Mouse (Mus musculus) frontal cortex, postnatal 10 days (tissue): ENCODE measurements around the gene Zfp1.
A peak's percentile ranks its signal among the peaks of the same experiment; 100 is the strongest.

Source experiments
- DNase-seq, 2 experiments: peaks; one replicate each; pipeline ENCODE4 v3.0.0; 2022; ENCODE audit warnings: low spot score in 2 of 2, mixed read lengths in 1 of 2

The Zfp1 gene

DNA sequence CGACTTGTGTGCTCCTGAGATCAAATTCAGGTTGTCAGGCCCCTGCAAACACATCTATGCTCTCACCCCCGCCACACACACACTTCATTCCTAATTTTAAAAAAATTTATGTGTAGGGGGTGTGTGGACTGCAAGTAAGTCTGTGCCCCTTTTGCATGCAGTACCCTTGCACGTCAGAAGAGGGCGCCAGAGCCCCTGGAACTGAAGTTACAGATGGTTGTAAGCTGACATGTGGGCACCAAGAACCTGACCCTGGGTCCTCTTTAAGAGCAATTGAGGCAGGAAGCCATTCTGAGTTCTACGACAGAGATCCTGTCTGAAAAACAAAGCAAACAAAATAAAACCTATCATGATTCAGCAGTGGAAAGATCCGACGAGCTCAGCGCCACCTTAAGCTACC lies 33.0 kb downstream of the Zfp1 start:
- DNase-seq: no peak

DNA sequence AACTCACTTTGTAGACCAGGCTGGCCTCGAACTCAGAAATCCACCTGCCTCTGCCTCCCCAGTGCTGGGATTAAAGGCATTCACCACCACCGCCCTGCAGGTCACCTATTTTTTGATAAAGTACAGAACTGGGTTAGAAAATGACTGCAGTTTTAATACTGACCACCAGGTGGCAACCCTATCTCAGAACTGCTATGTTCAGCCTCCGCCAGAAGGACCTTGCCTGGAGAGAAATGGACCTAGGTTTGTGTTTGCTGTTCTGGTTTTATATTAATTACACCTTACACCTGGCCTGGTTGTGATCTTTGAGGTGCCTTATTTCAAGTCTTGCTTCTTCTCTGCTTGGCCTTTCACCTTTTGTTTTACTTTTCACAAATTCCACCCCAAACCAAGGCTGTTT lies 34.9 kb downstream of the Zfp1 start:
- DNase-seq: peak in 1 of 2 experiments; percentile 40

DNA sequence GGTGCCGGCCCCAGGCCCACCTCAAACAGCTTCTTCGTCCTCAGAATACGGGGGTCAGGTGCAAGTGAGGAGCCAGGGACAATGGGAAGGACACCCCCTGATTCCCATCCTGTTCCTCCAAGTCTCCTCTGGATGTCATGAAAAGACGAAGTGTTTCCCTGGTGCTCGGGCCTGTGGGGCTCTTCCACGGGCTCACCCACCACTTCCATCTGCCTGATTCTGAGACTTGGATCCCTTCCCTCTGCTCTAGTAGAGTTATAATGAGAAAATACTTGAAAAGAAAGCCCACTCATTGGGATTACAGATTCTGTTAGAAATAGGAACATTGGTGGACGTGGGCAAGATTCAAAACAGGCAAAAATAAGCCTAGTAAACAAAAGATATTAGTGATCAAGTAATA lies 35.6 kb downstream of the Zfp1 start:
- DNase-seq: no peak

DNA sequence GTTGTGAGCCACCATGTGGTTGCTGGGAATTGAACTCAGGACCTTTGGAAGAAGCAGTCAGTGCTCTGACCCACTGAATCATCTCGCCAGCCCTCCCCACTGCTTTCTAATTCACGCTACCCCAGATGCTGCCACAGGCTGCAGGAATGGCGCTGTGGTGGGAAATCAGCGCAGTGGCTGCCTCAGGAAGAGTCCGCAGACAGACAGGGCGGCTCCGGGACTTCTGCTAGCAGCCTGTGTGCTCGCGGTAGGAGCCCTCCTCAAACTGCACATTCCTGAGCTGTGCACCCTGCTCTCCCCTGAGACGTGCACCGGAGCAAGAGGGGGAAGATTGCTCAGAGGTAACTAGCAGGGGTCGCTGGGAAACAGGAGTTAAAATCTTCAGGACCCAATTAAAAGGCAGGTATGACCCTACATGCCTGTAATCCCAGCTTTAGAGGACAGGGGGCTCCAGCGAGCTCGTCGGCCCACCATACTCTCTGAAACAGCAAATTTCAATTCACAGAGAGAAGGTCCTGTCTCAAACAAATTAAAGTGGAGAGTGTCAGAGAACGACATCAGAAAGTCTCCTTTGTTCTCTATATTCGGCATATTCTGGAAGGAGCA lies 37.3 kb downstream of the Zfp1 start:
- DNase-seq: no peak

DNA sequence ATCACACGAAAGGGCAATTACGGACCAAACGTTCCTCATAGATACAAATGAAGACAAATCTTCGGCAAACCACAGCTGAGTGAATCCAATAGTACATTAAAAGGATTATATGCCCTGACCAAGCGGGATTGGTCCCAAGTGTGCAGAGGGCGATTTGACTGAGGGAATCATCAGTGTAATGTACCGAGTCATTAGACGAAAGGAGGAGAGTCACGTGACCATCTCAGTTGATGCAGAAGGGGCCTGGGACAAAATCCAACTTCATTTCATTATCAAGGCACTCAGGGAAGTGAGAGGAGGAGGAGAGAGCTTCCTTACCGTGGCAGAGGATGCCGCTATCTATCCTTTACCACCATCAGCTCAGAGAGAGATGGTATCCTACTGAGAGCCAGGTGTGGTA lies 38.0 kb downstream of the Zfp1 start:
- no peak for DNase-seq

DNA sequence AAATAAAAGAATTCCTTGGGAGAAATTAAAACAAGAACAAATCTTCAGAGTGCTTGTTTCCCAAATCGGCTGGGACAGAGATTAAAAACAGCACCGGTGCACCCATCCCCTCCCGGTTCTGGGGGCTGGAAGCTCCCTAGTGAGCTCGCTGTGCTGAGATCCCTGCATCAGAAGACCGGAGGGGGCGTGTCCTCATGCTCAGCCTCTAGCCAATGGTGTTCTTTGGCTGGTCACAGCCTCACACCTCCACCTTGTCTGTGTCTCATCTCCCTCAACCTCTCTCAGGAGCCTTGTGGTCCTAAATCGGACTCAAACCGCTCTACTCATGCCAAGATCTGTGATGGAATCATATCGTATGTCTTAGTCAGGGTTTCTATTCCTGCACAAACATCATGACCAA lies 39.3 kb downstream of the Zfp1 start:
- DNase-seq: no peak

DNA sequence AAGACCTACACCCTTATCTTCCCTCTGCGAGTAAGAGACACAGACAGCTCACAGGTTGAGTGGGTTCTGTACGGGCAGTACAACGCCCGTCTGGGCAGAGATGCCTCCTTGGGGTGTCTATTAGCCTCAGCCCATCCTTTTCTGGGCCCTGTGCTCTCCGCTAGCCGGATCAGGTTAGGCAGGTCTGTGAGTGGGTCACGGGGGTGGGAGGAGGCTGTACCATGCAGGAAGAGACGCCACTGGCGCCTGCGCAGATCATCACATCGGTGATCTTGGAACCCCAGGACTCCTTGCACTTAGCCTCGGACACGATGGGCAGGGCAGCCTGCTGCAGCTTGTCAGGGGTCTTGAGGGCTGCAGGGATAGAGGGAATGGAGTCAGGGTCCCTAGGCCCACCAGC lies 43.7 kb downstream of the Zfp1 start:
- DNase-seq: no peak

DNA sequence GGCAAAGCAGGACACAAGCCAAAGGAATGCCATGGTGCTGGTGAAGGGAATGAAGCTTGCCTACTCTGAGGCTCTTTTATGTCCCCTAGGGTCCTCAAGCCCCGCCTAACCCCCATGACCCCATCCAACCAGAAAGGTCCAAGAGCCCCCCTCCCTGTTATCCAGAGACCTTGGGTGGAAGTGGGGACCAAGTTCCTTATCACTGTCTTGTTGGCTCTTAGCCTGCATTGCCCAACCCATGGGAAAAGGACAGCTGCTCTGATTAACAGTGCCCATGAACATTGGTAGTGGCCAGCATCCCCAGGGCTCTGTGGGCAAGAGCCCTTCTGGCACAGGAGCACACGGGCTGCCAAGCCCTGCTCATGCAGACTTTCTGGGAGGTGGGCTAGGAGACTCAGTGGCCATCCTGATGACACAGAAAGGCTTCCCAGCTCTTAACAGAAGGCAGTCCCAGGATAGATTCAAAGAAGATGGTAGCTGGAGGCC lies 47.8 kb downstream of the Zfp1 start, which contains the start of gene Ctrb1:
Gene Ctrb1 (minus strand): TSS at position 51 of the 486 bp plus-strand sequence.
- no peak for DNase-seq

DNA sequence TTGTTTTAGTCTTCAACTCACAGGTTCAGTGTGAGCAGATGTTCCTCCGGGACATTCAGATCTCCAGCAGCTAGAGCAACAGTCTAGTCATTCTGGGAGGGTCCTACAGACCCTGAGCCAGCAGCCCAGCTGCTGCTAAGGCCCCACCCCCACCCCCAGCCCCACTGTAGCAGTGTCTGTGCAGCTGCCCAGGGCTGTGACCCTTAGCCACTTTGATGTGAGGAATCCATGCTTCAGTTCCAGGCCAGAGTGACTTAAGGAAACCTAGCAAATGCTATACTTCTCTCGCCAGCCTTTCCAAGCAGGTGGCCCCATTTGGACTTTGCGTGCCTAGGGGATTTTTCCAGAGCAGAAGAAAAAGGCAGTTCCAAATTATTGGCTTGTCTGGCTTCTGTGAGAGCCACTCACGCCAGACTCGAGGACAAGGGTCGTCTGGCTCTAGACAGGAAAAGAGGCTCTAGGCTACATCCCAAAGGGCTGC lies 50.1 kb downstream of the Zfp1 start:
- no peak for DNase-seq

DNA sequence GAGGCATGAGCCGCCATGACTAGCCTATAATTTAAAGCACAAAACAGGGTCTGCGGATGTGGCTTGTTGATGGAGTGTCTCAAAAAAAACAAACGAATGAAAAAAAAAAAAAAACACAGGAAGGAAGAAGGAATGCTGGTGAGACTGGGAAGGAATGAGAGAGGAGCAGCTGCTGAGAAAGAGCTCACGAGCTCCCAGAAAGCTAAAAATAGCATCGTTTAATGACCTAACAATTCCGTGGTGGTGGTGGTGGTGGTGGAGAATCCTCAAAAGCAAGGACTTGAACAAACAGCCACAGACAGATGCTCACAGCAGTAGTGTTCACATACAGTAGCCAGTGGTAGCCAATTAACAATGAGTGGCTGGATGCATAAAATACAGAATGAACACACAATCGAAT lies 52.2 kb downstream of the Zfp1 start:
- DNase-seq: no peak

DNA sequence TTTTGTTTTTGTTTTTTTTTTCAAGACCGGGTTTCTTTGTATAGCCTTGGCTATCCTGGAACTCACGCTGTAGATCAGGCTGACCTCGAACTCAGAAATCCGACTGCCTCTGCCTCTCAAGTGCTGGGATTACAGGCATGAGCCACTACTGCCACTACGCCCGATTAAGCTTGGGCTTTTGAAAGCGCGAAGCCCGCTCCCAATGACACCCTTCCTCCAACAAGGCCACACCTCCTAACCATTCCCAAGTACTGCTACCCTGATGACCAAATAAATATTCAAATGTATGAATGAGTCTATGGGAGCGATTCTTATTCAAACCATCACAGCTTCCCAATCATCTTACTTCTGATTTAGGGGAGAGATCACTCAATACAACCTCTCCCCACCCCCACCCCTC lies 54.5 kb downstream of the Zfp1 start:
- DNase-seq: no peak

DNA sequence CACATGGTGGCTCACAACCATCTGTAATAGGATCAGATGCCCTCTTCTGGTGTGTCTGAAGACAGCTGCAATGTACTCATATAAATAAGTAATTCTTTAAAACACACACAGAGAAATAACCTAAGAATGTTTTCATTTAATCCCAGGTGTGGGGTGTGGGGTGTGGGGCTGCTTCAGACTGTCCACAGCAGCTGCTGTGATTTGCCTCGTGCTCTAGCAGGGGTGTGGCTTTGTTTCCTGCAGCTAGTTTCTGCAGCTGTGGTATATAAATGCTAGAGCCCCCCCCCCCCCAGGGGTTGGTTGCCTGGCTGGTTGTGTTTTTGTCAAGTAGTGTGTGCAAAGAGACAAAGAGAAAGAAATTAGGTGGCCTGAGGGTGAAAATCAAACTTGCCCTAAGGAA lies 55.8 kb downstream of the Zfp1 start:
- no peak for DNase-seq

DNA sequence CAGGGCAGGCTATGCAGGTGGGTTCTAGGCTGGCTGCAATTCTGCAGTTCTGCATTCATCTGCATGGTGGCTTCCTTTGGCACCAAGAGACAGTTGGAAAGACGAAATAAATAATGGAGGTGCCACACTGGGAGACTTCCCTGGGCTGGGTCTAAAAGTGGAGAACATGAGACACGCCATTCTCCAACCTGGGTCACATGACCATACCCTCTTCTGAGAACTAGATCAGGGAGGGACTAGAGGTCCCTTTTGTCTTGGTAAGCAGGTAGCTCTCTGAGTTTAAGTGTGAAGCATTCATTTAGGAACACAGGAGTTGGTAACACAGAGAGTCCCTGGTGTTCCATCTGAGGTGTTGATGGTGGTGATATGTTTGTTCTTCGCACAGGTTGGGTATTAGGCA lies 57.0 kb downstream of the Zfp1 start:
- no peak for DNase-seq

DNA sequence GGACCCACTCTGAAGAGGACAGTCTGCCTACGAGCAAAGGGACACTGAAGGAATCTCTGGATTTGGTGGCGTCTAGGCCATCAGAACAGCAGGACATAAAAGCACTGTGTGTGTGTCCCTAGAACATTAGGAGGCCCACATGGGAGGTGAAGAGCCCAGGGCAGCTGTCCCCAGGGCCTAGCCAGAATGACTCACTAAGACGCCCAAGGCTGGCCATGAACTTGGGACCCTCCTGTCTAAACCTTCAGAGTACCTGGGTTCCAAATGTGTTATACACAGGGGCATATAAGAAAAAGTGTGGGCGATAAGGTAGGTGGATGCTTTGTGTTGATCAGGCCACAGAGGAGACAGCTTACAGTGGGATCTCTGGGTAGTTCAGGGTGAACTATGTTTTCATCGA lies 57.5 kb downstream of the Zfp1 start:
- no peak for DNase-seq

DNA sequence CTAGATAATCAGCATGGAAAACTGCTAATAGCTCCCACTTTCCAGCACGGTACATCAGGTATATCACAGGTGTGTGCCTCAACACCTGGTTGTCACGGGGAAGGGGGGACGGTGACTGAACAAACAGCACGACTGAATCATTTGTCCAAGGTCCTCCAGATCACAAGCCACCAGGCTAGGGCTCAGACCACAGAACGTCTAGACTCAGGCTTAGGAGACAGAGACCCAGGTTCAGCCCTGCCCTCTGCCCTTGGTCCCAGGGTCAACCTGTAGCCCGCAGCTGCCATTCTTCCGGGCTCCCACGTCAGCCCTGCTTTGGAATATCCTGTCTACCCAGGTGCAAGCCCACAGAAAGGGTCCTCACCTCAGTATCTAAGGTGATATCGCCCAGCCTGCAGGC lies 58.2 kb downstream of the Zfp1 start:
- no peak for DNase-seq

DNA sequence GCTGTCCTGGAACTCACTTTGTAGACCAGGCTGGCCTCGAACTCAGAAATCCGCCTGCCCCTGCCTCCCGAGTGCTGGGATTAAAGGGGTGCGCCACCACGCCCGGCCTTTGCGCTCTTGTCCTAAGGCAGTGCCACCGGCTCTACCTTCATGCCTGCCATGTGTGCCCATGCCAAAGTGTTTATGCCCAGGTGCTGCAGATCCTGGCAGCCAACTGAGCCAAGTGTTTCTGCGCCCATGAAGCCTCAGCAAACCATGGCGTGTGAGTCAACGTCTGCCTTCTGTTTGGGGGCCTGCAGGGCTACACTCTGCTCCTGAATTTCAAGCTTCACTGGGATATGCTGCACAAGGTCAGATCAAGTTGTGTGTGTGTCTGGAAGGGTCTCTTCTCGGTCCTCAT lies 61.4 kb downstream of the Zfp1 start:
- DNase-seq: no peak

DNA sequence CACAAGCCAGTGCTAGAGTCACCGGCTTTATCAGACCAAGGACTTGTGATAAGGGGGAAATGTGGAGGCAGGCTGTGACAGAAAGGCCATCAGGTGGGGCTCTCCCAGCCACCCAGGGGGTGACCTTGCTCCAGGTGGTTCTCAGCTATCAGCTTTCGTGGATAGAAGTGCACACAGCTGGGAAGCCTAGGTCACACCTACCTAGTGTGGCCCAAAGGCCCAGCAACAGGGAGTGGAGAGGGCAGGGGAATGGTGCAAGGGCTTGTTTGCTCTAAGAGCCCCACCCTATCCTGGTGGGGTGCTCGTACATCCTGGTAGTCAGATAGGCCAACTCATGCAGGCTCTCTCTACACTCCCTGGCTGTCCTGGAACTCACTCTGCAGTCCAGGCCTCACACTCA lies 62.0 kb downstream of the Zfp1 start:
- no peak for DNase-seq

DNA sequence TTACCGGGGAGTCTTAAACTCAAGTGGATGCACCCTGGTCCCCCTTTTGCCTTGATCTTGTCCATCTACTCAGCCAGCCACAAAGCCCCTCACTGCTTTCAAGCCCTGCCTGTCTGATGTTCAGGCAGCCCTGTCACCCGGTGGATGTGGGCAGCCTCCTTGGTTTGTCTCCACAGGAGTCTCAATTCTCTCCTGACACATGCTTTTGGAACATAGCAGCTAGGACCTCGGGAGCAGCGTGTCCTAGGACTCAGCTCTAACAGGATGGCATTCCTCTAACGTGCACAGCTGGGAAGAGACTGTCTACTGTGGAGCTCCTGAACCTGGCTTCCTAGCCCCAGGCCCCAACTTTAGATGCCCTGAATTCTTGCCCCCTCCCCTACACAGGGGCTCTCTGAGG lies 62.5 kb downstream of the Zfp1 start:
- no peak for DNase-seq

DNA sequence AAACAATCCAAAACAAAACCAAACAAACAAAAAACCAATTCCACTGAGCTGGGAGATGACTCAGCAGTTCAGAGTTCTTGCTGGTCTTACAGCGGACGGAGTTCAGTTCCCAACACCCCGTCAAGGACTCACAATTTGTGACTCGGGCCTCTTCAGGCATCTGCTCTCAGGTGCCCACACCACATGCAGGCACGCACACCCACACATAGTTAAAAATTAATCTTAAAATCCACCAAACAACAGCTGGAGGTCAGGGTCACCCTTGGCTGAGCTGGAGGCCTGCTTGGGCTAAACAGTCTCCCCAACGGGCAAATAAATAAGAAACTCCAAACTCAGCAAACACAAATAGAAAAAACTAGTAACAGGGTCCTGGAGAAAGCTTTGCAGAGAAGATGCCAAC lies 65.1 kb downstream of the Zfp1 start:
- no peak for DNase-seq

DNA sequence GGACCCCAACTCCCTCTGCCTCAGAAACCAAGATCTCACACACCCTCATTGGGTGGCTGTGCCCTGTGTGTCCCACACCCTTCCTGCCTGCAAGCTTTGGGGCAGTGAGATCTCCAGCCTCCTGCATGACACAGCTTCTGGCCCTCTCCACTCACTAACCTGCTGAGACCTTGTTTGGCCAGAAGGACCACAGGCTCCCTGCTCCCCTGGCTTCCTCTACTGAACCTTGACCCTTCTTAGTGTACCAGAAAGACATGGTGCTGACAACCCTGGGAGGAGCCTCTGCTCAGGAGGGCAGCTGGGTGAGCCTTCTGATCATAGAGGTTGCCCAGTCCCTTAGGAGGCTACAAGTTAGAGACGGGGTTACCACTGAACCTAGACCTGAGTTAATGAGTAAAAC lies 66.0 kb downstream of the Zfp1 start:
- DNase-seq: no peak

DNA sequence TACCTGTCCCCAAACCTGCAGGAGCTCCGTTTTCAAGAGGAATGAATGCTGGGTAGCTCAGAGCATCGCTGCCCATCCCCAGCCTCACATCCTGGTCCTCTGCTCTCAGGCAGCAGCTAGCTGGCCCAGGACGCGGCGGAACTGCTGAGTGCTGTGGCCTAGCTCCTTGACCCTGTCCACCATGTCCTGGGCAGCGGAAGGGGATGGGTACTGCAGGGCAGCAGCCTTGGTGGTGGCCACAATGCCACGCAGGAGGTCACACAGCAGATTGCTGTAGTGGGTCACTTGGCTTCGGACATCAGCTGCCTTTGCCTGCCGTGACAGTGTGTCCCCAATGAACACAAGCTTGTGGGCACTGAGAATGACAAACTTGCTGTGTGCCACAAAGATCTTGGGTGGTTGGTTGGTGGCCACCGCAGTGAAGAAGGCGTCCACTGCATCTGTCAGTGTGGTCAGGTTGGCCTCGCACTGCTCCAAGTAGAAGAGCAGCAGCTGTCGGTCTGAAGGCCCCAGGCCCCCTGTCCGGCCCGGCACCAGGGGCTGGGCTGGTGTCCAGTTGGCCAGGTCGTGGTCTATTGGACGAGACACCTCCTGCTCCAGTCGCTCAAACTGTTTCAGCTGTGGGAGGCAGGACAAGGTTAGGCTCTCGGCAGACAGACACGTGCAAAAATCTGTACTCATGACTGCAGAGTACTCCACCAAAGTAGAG lies 67.7 kb downstream of the Zfp1 start:
- DNase-seq: peak in 1 of 2 experiments; percentile 7

DNA sequence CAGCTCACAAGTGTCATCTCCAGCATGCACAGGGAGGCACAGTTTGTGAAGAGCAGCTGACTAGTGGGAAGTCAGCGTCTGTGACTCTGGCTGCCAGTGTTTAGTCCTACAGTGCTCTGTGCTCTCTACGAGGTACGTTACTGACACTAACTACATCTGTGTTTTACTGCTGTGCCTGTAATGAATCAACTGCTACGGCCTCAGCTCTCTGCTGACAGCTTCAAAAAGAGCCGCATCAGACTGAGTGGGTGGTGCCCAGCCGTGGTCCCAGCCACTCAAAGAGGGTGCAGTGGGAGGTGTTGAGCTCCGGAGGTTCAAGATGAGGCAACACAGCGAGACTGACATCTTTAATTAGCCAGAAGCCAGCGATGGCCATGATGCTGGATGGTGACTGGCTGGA lies 68.9 kb downstream of the Zfp1 start:
- DNase-seq: no peak

DNA sequence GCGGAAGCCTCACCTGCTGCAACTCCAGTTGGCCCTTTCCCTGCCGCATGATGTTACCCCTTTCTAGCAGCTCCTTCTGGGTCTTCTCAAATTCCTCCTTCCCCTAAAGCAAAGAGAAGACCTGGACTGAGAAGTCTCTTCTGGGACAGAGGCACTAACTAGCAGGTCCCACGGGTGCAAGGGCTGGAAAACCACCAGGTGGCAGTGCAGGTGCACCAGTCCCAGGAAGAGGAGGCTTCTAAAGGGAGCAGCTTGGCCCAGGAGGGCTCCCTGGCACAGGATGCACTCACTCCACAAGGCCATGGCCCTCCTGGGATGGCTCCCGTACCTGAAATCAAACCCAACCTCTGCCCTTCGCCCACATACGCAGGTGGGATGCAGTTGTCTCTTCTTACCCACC lies 69.4 kb downstream of the Zfp1 start:
- peak in 1 of 2 experiments; percentile 59 for DNase-seq

DNA sequence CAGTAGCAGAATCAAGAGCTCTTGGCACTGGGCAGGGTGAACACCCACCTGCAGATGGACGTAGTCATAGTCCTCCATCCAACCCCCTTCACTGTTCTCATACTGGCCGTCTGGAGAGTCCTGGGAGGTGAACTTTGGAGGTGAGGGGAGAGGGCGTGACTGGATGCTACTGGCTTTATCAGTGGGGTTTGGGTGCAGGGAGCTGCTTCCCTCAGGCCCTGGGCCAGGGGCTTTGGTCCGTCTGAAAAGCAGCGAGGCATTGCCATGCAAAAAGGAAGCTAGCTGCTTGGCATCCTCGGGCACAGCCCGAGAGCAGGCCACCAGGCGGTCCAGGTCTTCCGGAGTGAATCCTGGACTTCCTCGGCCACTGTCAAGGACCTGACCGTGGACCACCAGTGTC lies 70.1 kb downstream of the Zfp1 start:
- DNase-seq: peak in 1 of 2 experiments; percentile 11
